Mouse (Mus musculus): Measurements from ENCODE around the gene Larp1b. TPM values are rescaled to one million over a fixed set of nuclear protein-coding genes. Genes with fewer than 3 reads are reported as not detected.
A peak's percentile ranks its signal among the peaks of the same experiment; 100 is the strongest.
"Not testable (repeated sequence)": the region's sequence is repeated elsewhere in the genome, so short reads cannot be mapped to it uniquely, and the experiment has no call there.

The Larp1b gene
- 0.87 and 1.7 TPM in 2 replicates for polyA plus RNA-seq (2016; fragmentation: Nextera tagmentation; extraction: Ambion mirVana)

GRCm38 (mm10) chr3:40949170-40949902, at the start of gene Larp1b:
TSS of gene Larp1b (plus strand) at chr3:40949828.
- peaks cover 12% of the 10 kb centered on the region for H3K4me1 ChIP-seq
- WGBS = under 1% methylated on average over 66 of the region's 66 CpGs
- peak; percentile 100 for DNase-seq (ENCODE audit: low spot score)
- no peaks in the 10 kb centered on the region for H3K36me3 ChIP-seq (replicated peaks)
- H3K27ac ChIP-seq (replicated peaks) = peak within 1 kb of the TSS; percentile 84
- peaks cover 52% of the 10 kb centered on the region for H3K27me3 ChIP-seq (replicated peaks; ENCODE audit: low read depth, poor library complexity, severe bottlenecking)
- peak within 1 kb of the TSS; percentile 82 for H3K4me3 ChIP-seq
- H3K9me3 ChIP-seq = no peaks in the 10 kb centered on the region

- H3K4me3 ChIP-seq; DNase-seq (ENCODE audit: low spot score); H3K9me3 ChIP-seq; H3K36me3 ChIP-seq (replicated peaks); H3K27ac ChIP-seq (replicated peaks); H3K4me1 ChIP-seq; H3K27me3 ChIP-seq (replicated peaks; ENCODE audit: low read depth, poor library complexity, severe bottlenecking): not testable (repeated sequence)
- 98% methylated on average over 8 of the region's 10 CpGs for WGBS
Observed at GRCm38 (mm10) chr3:40902443-40902842, 47.2 kb upstream of the Larp1b start, which contains the start of gene 1700034I23Rik. TSS of gene 1700034I23Rik (minus strand) at chr3:40902543.

GRCm38 (mm10) chr3:40938189-40938588, 11.4 kb upstream of the Larp1b start:
- DNase-seq (ENCODE audit: low spot score) = no peak
- Histone ChIP-seq H3K27me3 (replicated peaks; ENCODE audit: low read depth, poor library complexity, severe bottlenecking) (no peaks in the 10 kb centered on the region), H3K4me1 (no peaks in the 10 kb centered on the region), H3K9me3 (no peaks in the 10 kb centered on the region), H3K36me3 (replicated peaks) (peaks cover 6% of the 10 kb centered on the region), H3K4me3 (no peak overlapping the region), H3K27ac (replicated peaks) (no peak overlapping the region)
- WGBS = 89% methylated on average over 5 of the region's 5 CpGs

- Histone ChIP-seq H3K9me3 (no peaks in the 10 kb centered on the region), H3K4me1 (no peaks in the 10 kb centered on the region), H3K27ac (replicated peaks) (no peak overlapping the region), H3K27me3 (replicated peaks; ENCODE audit: low read depth, poor library complexity, severe bottlenecking) (no peaks in the 10 kb centered on the region), H3K36me3 (replicated peaks) (peaks cover 5% of the 10 kb centered on the region), H3K4me3 (no peak overlapping the region)
- no peak for DNase-seq (ENCODE audit: low spot score)
- 93% methylated on average over 4 of the region's 4 CpGs for WGBS
Observed at GRCm38 (mm10) chr3:40938592-40938991, 11.0 kb upstream of the Larp1b start.

- no peaks in the 10 kb centered on the region for H3K27me3 ChIP-seq (replicated peaks; ENCODE audit: low read depth, poor library complexity, severe bottlenecking)
- H3K36me3 ChIP-seq (replicated peaks) = peaks cover under 1% of the 10 kb centered on the region
- H3K4me1 ChIP-seq = no peaks in the 10 kb centered on the region
- H3K4me3 ChIP-seq = no peak overlapping the region
- H3K27ac ChIP-seq (replicated peaks) = no peak overlapping the region
- H3K9me3 ChIP-seq = no peaks in the 10 kb centered on the region
- DNase-seq (ENCODE audit: low spot score) = no peak
Observed at GRCm38 (mm10) chr3:40939019-40939418, 10.6 kb upstream of the Larp1b start.

GRCm38 (mm10) chr3:40949903-40950600, 424 bp downstream of the Larp1b start:
- Histone ChIP-seq H3K27me3 (replicated peaks; ENCODE audit: low read depth, poor library complexity, severe bottlenecking) (peaks cover 52% of the 10 kb centered on the region), H3K9me3 (no peaks in the 10 kb centered on the region), H3K36me3 (replicated peaks) (no peaks in the 10 kb centered on the region), H3K4me1 (peaks cover 12% of the 10 kb centered on the region), H3K4me3 (peak overlapping the region; percentile 82), H3K27ac (replicated peaks) (peak overlapping the region; percentile 84)
- no peak for DNase-seq (ENCODE audit: low spot score)
- under 1% methylated on average over 116 of the region's 118 CpGs for WGBS

- no peaks in the 10 kb centered on the region for H3K9me3 ChIP-seq
- H3K27ac ChIP-seq (replicated peaks) = peak overlapping the region; percentile 84; the same call in 1 of the 2 replicates
- peaks cover 12% of the 10 kb centered on the region for H3K4me1 ChIP-seq
- peak overlapping the region; percentile 82 for H3K4me3 ChIP-seq
- no peaks in the 10 kb centered on the region for H3K36me3 ChIP-seq (replicated peaks)
- peaks cover 52% of the 10 kb centered on the region for H3K27me3 ChIP-seq (replicated peaks; ENCODE audit: low read depth, poor library complexity, severe bottlenecking)
- peak; percentile 59 for DNase-seq (ENCODE audit: low spot score)
- 2% methylated on average over 43 of the region's 43 CpGs for WGBS
Observed at GRCm38 (mm10) chr3:40950601-40951201, 1.1 kb downstream of the Larp1b start.

GRCm38 (mm10) chr3:40951365-40951764, 1.7 kb downstream of the Larp1b start:
- peak overlapping the region; percentile 82 for H3K4me3 ChIP-seq
- DNase-seq (ENCODE audit: low spot score) = no peak
- peaks cover 12% of the 10 kb centered on the region for H3K4me1 ChIP-seq
- H3K27me3 ChIP-seq (replicated peaks; ENCODE audit: low read depth, poor library complexity, severe bottlenecking) = peaks cover 52% of the 10 kb centered on the region
- 13% methylated on average over 7 of the region's 7 CpGs for WGBS
- no peaks in the 10 kb centered on the region for H3K36me3 ChIP-seq (replicated peaks)
- H3K27ac ChIP-seq (replicated peaks) = no peak overlapping the region
- H3K9me3 ChIP-seq = no peaks in the 10 kb centered on the region

GRCm38 (mm10) chr3:40952606-40953005, 3.0 kb downstream of the Larp1b start:
- Histone ChIP-seq H3K9me3 (no peaks in the 10 kb centered on the region), H3K4me3 (no peak overlapping the region), H3K27me3 (replicated peaks; ENCODE audit: low read depth, poor library complexity, severe bottlenecking) (peaks cover 47% of the 10 kb centered on the region), H3K27ac (replicated peaks) (no peak overlapping the region), H3K4me1 (peaks cover 12% of the 10 kb centered on the region), H3K36me3 (replicated peaks) (no peaks in the 10 kb centered on the region)
- no peak for DNase-seq (ENCODE audit: low spot score)

GRCm38 (mm10) chr3:40954792-40955191, 5.2 kb downstream of the Larp1b start:
- WGBS = 91% methylated on average over 1 of the region's 1 CpGs

GRCm38 (mm10) chr3:40958831-40959230, 9.2 kb downstream of the Larp1b start:
- no peak for DNase-seq (ENCODE audit: low spot score)
- Histone ChIP-seq H3K27ac (replicated peaks) (no peak overlapping the region), H3K4me1 (no peaks in the 10 kb centered on the region), H3K4me3 (no peak overlapping the region), H3K27me3 (replicated peaks; ENCODE audit: low read depth, poor library complexity, severe bottlenecking) (no peaks in the 10 kb centered on the region), H3K36me3 (replicated peaks) (no peaks in the 10 kb centered on the region), H3K9me3 (no peaks in the 10 kb centered on the region)

More at GRCm38 (mm10) chr3:40954792-40955191, 5.2 kb downstream of the Larp1b start:
- no peak overlapping the region for H3K4me3 ChIP-seq
- DNase-seq (ENCODE audit: low spot score) = no peak
- peaks cover 29% of the 10 kb centered on the region for H3K27me3 ChIP-seq (replicated peaks; ENCODE audit: low read depth, poor library complexity, severe bottlenecking)
- H3K4me1 ChIP-seq = peaks cover 12% of the 10 kb centered on the region
- H3K9me3 ChIP-seq = no peaks in the 10 kb centered on the region
- no peak overlapping the region for H3K27ac ChIP-seq (replicated peaks)
- H3K36me3 ChIP-seq (replicated peaks) = no peaks in the 10 kb centered on the region

- Histone ChIP-seq H3K36me3 (replicated peaks) (no peaks in the 10 kb centered on the region), H3K4me1 (no peaks in the 10 kb centered on the region), H3K27ac (replicated peaks) (no peak overlapping the region), H3K4me3 (no peak overlapping the region), H3K27me3 (replicated peaks; ENCODE audit: low read depth, poor library complexity, severe bottlenecking) (no peaks in the 10 kb centered on the region), H3K9me3 (no peaks in the 10 kb centered on the region)
- no peak for DNase-seq (ENCODE audit: low spot score)
Observed at GRCm38 (mm10) chr3:40980758-40981157, 31.1 kb downstream of the Larp1b start.

GRCm38 (mm10) chr3:40987539-40987938, 37.9 kb downstream of the Larp1b start:
- DNase-seq (ENCODE audit: low spot score) = no peak
- Histone ChIP-seq H3K36me3 (replicated peaks) (no peaks in the 10 kb centered on the region), H3K27ac (replicated peaks) (no peak overlapping the region), H3K4me3 (no peak overlapping the region), H3K27me3 (replicated peaks; ENCODE audit: low read depth, poor library complexity, severe bottlenecking) (no peaks in the 10 kb centered on the region), H3K4me1 (no peaks in the 10 kb centered on the region), H3K9me3 (no peaks in the 10 kb centered on the region)
- 82% methylated on average over 5 of the region's 5 CpGs for WGBS
